Mouse (Mus musculus) bone marrow, adult 2 months (tissue): ENCODE measurements around the gene Ndufb2. TPM values are rescaled to one million over a fixed set of nuclear protein-coding genes. Genes with fewer than 3 reads are reported as not detected.

Experiments
- H3K27ac ChIP-seq: fragments of 200-500 bp; 2 replicates; pipeline ENCODE4 v1.5.1; 2012; ENCODE audit warnings: low read depth, mild to moderate bottlenecking, control low read depth, inconsistent platforms, low read length; ENCODE audit not compliant: control insufficient read depth, poor library complexity, insufficient read depth
- H3K4me1 ChIP-seq: fragments of 200-500 bp; 2 replicates; pipeline ENCODE4 v1.6.1; 2011; ENCODE audit warnings: low read length; ENCODE audit not compliant: control insufficient read depth, insufficient read depth
- H3K4me3 ChIP-seq: fragments of 200-500 bp; replicated peaks from 2 replicates; pipeline ENCODE3; 2011; ENCODE audit warnings: mild to moderate bottlenecking, low read depth, low read length, control low read depth; ENCODE audit not compliant: control insufficient read depth
- CTCF ChIP-seq: fragments of 200-500 bp; IDR thresholded peaks from 2 replicates; pipeline ENCODE4 v1.5.1; 2011; ENCODE audit warnings: low read length, control low read depth; ENCODE audit not compliant: control insufficient read depth, insufficient read depth
- POLR2A ChIP-seq: fragments of 200-500 bp; IDR thresholded peaks from 2 replicates; pipeline ENCODE4 v1.6.1; 2011; ENCODE audit warnings: low read depth, mild to moderate bottlenecking, control low read depth, low read length, borderline replicate concordance; ENCODE audit not compliant: control insufficient read depth
- WGBS: fragments of 180-500 bp; shearing (Covaris S2); methylation state at CpG from one replicate; pipeline ENCODE4 v1.1.7; 2018; 5-methylcytosine and 5-hydroxymethylcytosine counted together
- polyA plus RNA-seq: library from polyadenylated mRNA; stranded (reverse); fragments of >200 nt; gene quantifications from 2 replicates; pipeline ENCODE4 v1.2.4, GENCODE M21; 2011; ENCODE audit warnings: low replicate concordance; ENCODE audit not compliant: missing spikeins, insufficient read depth, insufficient read length

Ndufb2 gene
- polyA plus RNA-seq, 1 experiment, result 66.7 TPM

DNA sequence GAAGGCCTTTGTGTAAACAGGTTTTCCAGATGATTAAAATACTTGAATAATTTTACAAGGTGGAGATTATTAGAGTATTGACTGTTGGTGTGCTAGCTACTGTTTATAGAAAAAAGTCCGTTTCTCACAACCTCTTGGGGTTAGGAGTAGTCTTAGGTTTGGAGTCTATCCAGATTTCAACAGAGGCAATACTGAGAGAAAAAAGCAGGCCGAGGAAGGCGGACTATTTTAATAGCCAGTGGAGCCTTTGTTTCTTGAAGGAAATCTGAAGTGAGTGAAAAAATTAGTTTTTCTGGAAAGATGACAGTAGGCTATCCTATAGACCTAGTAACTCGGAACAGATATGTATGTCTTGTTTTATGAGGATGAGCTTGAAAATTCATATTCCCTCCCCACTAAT, 893 bp upstream of the Ndufb2 start:
- Histone ChIP-seq H3K4me1 (peaks cover 1% of the 10 kb centered on the region; the same call in 1 of the 2 replicates), H3K27ac (no peak overlapping the region), H3K4me3 (no peak overlapping the region)
- no peak for TF ChIP-seq POLR2A
- no peak for TF ChIP-seq CTCF
- 87% methylated on average over 4 of the region's 4 CpGs for WGBS

DNA sequence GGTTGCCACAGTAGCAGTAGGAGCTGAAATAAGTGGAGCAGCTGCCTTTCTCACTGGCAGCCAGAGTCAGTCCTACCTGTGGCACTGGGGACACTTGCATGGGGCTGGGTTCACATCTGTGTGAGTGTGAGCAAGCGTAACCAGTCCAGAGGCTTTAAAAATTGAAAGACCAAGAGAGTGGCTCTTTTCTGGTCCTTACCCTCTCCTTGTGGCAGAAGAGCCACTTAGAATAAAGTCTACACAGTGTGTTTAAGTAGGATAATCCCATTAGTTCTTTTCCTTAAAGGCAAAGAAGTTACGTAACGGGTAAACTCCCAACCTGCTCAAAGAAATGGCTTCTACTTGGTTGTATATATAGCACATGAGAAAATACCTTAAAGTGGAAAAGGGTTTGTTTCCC, 8.5 kb downstream of the Ndufb2 start:
- Histone ChIP-seq H3K27ac (no peak overlapping the region), H3K4me3 (no peak overlapping the region), H3K4me1 (no peaks in the 10 kb centered on the region; the same call in 1 of the 2 replicates)
- 86% methylated on average over 3 of the region's 3 CpGs for WGBS
- TF ChIP-seq CTCF (no peak), POLR2A (no peak)

DNA sequence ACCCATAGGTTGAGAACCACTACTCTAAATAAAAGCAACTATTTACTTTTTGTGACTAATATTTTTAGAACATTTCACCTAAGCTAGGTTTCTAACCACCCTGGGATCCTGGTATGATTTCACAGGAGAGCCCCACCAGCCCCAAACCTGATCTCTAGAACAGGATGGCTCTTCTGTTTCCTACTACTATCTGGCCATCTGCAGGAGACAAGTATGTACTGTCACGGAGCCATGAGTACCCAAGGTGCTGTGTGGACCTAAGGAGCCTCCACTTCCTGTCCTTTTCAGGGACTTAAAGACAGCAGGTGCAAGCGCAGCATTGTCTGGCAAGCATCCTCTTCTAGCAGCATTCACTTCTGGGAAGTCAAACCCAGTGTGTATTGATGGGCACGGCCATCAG, 9.5 kb downstream of the Ndufb2 start:
- no peaks in the 10 kb centered on the region; the same call in 1 of the 2 replicates for H3K4me1 ChIP-seq
- H3K27ac ChIP-seq, result no peak overlapping the region
- no peak for TF ChIP-seq POLR2A
- TF ChIP-seq CTCF, result no peak
- H3K4me3 ChIP-seq, result no peak overlapping the region
- WGBS, result 41% methylated on average over 3 of the region's 3 CpGs

DNA sequence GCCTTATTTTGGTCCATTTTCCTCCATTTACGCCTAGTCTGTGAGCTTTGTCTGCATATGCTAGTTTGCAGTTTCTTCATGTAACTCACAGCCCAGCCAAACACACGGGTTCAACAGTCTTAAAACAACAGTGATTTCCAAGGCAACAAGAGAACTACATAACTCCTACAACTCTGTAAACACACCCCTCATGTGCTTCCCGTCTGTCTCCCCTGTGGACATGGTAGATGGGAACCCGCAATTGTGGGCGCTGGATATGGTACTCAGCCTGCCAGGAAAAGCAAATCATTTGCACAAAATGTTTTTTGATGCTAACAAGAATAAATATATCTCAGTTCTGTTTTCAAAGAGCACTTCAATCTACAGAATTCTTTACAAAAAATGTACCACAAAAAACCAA, 12.2 kb downstream of the Ndufb2 start:
- Histone ChIP-seq H3K27ac (no peak overlapping the region), H3K4me1 (no peaks in the 10 kb centered on the region; the same call in 1 of the 2 replicates), H3K4me3 (no peak overlapping the region)
- WGBS, result 88% methylated on average over 5 of the region's 5 CpGs
- TF ChIP-seq POLR2A, result no peak
- no peak for TF ChIP-seq CTCF

DNA sequence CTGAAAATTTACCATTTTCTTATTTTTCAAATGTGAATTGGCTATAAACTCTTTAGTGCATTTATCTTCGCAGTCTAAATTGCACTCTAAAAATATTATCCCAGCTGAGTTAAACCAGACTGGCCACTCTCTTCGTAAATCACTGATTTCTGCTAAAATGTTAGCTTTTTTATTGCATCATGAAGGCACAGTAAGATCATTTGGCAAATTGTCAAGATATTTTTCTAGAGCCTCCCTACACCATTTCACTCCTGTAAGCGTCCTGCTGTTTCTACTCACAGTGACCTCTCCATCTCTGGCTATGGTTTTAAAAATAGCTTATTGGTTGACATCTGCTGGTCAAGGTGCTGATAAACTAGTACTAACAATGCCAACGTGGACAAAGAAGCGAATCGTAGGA, 13.7 kb downstream of the Ndufb2 start:
- TF ChIP-seq POLR2A (no peak), CTCF (no peak)
- WGBS, result 83% methylated on average over 6 of the region's 6 CpGs
- Histone ChIP-seq H3K4me3 (no peak overlapping the region), H3K27ac (no peak overlapping the region), H3K4me1 (no peaks in the 10 kb centered on the region)

DNA sequence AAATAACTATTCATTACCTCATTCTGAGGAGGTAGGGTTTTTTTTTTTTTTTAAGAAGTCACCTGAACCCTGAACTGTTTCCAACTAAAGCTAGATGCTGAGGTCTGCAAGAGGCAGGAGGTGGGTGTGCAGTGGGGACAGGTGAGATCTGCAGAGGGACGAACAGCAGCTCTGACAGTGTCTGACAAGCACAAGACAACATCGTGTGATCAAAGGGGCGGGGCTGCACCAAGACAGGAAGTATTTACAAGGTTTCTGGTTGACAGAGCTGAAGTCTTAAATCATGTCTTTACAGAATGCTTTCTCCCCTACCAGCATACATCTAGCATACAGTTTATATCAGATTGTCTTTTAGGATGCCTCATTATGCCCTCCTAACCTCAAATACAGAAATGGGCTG, 14.5 kb downstream of the Ndufb2 start:
- H3K4me1 ChIP-seq, result no peaks in the 10 kb centered on the region
- H3K4me3 ChIP-seq, result no peak overlapping the region
- TF ChIP-seq CTCF, result no peak
- TF ChIP-seq POLR2A, result no peak
- WGBS, result 25% methylated on average over 3 of the region's 3 CpGs
- H3K27ac ChIP-seq, result no peak overlapping the region

DNA sequence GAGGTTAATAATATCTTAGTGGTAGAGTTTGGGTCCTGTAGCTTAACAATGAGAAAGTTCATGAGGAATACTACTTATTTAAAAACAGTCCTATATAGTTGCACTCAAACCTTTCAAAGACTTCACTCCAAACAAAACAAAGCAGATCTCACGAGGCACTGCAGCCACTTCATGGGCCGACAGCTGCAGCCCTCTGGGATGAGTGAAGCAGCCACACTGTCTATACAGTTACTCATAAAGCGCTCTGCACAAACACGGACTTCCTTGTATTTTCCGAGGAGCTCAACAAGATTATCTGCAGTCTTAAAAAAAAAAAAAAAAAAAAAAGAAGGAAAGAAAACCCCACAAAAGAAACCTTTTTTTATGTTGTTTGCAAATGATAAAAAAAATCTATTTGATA, 15.0 kb downstream of the Ndufb2 start:
- WGBS, result 76% methylated on average over 5 of the region's 5 CpGs
- H3K4me1 ChIP-seq, result no peaks in the 10 kb centered on the region
- H3K4me3 ChIP-seq, result no peak overlapping the region
- no peak overlapping the region for H3K27ac ChIP-seq
- TF ChIP-seq CTCF (no peak), POLR2A (no peak)

DNA sequence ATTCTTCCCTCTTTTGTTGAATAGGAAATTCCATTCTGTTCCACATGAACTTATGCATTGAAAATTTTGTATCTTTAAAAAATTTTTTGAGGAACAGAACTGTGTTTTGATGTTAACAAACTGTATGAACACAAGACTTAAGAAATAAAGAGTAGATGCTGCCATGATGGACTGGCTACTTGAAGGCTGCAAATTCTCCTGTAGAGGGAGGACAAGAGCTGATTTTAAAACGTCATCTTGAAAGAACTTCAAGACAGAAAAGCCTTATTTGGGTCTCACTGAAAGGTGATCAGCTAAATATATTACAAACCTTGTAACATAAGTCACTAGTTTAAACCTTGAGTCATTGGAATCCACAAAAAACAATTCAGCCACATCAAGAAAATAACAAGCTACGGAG, 17.8 kb downstream of the Ndufb2 start:
- Histone ChIP-seq H3K4me1 (no peaks in the 10 kb centered on the region), H3K27ac (no peak overlapping the region), H3K4me3 (no peak overlapping the region)
- WGBS, result 61% methylated on average over 2 of the region's 2 CpGs
- TF ChIP-seq POLR2A (no peak), CTCF (no peak)

DNA sequence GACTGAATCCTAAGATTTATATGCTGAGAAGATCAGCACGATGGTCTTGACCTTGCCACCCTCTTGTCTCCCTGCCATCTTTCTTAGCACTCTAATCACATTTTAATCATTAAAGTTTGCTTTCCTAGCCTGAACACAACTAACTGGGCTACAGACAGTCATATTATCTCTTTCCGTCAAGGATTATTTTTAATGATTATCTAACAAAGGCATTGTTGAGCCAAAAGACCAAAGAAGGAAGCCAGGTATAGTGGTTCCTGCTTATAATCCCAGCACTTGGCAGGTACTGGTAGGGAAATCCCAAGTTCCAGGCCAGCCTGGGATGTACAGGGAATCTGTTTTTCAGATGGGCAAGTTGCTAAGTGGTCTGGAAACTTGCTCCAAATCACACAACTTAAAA, 18.9 kb downstream of the Ndufb2 start:
- 92% methylated on average over 2 of the region's 2 CpGs for WGBS
- H3K27ac ChIP-seq, result no peak overlapping the region
- H3K4me1 ChIP-seq, result no peaks in the 10 kb centered on the region
- no peak for TF ChIP-seq CTCF
- no peak for TF ChIP-seq POLR2A
- no peak overlapping the region for H3K4me3 ChIP-seq

Other genes starting within 250 kb of the Ndufb2 start
- gene Slc37a3, start 214.9 kb upstream of the Ndufb2 start, polyA plus RNA-seq, result 9.4 and 13.6 TPM in 2 replicates
- gene Rab19, start 211.4 kb upstream of the Ndufb2 start, polyA plus RNA-seq, result 2.3 and 2.9 TPM in 2 replicates
- gene Mkrn1, start 172.1 kb upstream of the Ndufb2 start, polyA plus RNA-seq, result 291 and 446 TPM in 2 replicates
- 1.3 and 1.9 TPM in 2 replicates for gene Dennd2a, start 34.7 kb upstream of the Ndufb2 start, polyA plus RNA-seq
- gene Adck2, start 18.7 kb upstream of the Ndufb2 start, polyA plus RNA-seq, result 8.9 and 15.2 TPM in 2 replicates
- not detected in 2 replicates for gene Gm42420, start 6.8 kb upstream of the Ndufb2 start, polyA plus RNA-seq
- 6.7 and 11.6 TPM in 2 replicates for gene Braf, start 132.9 kb downstream of the Ndufb2 start, polyA plus RNA-seq
- 56.5 and 71.8 TPM in 2 replicates for gene Mrps33, start 218.4 kb downstream of the Ndufb2 start, polyA plus RNA-seq